Mouse (Mus musculus) brain, embryonic 14.5 days (tissue): ENCODE results near the gene Cyp2w1. TPM values are rescaled to one million over a fixed set of nuclear protein-coding genes. Genes with fewer than 3 reads are reported as not detected.
A peak's percentile ranks its signal among the peaks of the same experiment; 100 is the strongest.
"Not testable (repeated sequence)": the region's sequence is repeated elsewhere in the genome, so short reads cannot be mapped to it uniquely, and the experiment has no call there.

ENCODE experiments used
- DNase-seq: peaks from one replicate; pipeline ENCODE4 v3.0.0-alpha.2; 2011; ENCODE audit warnings: low read depth
- CTCF ChIP-seq: fragments of 200-500 bp; IDR thresholded peaks from 2 replicates; pipeline ENCODE4 v1.5.1; 2012; ENCODE audit warnings: inconsistent platforms, mild to moderate bottlenecking, moderate library complexity, borderline replicate concordance; ENCODE audit not compliant: insufficient read depth, insufficient read length; ENCODE audit errors: extremely low read depth
- POLR2A ChIP-seq: fragments of 200-500 bp; IDR thresholded peaks from 2 replicates; pipeline ENCODE4 v1.6.1; 2012; ENCODE audit warnings: mild to moderate bottlenecking, inconsistent platforms, borderline replicate concordance; ENCODE audit not compliant: poor library complexity, insufficient read depth, insufficient read length, severe bottlenecking; ENCODE audit errors: extremely low read depth
- polyA plus RNA-seq: library from polyadenylated mRNA; depleted of rRNA; stranded (reverse); fragments of >200 nt; gene quantifications from 2 replicates; pipeline ENCODE4 v1.2.3, GENCODE M21; 2012

Cyp2w1 gene
- polyA plus RNA-seq, 1 experiment = 1.7 TPM

DNA sequence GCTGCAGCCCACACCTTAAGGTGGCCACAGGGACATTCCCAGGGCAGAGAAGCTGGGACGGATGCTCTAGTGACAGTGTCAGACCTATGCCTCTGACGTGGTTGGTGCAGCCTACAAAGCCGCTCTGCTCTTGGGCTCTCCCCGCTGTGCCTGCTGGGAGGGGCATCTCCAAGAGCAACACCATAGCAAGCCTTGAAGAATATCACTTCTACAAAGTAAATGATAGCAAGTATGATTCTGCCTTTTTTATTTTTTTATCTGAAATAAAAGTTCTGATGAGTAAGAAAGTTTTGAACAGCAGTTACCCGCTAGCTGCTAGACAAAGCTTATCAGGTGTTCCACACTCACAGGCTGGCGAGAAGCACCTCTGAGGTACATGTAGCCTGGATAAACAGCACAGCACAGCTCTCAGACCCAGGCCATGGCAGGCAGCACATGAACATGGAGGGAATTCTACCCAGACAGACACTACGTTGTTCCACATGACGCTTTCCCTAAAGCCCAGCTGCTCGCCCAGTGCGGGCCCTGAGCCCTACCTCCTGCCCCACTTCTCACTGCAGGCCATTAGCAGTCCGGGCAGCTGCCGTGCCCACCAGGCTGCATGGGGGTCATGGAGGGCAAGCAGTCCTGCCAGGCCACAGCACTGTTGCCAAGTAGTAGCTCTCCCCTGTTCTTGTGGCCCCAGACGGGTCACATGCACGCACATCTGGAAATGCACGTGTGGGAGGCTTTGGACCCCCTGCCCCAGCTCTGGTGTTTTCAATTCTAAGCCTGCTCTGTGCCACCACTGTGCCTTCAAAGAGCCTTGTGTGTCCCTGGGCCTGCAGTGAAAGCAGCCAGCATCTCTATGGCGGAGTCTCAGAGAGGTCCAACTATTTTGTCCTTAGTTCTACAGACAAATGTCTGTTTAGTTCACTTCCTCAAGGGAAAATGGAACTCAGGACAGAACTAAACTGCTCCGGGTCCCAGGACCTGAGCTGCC is 36.6 kb downstream of the Cyp2w1 start:
- no peak for TF ChIP-seq POLR2A
- no peak for TF ChIP-seq CTCF
- DNase-seq = no peak

DNA sequence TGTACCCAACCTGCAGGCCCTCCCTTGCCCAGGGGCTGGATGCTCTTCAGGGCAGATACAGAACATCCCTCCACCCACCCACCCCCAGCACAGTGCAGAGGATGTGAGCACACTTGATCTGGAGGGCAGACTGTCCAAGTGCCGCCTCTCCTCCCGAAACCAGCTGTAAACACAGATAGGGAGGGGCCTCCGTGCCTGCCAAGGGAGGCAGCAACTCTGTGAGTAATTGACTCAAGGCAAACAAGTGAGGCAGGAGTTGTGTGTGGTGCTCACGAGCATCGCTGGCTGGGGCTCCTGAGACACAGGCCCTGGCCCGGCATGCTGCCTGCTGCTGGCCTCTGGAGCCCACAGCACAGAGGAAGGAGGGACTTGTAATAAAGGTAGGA is 37.3 kb downstream of the Cyp2w1 start:
- TF ChIP-seq POLR2A = no peak
- no peak for TF ChIP-seq CTCF
- peak; percentile 47 for DNase-seq

- DNase-seq = not testable (repeated sequence)
These were observed 38.1 kb downstream of the Cyp2w1 start for GRCm38 (mm10) chr5:139390324-139391119.

DNA sequence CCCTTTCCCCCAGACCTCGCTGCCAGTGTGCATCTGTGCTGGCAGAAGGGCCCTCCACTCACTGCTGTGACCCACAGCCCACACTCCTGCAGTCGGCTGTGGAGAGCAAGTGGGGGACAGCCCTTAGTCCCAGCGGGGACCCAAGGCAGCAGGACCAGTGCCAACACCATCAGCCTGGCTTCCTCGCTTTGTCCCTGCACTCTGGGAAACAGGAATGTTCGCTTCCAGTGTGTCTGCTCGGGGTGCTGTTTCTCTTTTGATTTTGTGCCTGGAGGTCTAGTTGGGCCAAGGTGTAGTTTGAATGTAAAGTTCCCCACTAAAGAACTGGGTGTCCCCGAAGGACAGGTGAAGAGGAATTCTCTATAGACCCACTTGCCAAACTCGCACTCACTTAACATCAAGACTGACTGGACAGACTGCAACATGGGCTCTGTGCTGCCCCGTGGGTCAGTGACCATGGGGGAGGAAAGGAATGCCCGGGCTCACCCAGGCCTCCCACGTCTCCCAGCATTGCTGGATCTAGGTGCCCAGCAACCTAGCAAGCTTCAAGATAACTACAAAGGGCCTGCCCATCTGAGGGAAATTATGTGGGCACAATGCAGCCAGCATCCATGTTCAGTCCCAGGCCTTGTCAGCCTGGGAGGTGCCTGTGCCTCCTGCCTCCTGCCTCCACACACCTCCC is 39.0 kb downstream of the Cyp2w1 start:
- no peak for TF ChIP-seq CTCF
- no peak for DNase-seq

- TF ChIP-seq CTCF (no peak), POLR2A (no peak)
- DNase-seq = no peak
These were observed 40.1 kb downstream of the Cyp2w1 start for GRCm38 (mm10) chr5:139392219-139393196.

DNA sequence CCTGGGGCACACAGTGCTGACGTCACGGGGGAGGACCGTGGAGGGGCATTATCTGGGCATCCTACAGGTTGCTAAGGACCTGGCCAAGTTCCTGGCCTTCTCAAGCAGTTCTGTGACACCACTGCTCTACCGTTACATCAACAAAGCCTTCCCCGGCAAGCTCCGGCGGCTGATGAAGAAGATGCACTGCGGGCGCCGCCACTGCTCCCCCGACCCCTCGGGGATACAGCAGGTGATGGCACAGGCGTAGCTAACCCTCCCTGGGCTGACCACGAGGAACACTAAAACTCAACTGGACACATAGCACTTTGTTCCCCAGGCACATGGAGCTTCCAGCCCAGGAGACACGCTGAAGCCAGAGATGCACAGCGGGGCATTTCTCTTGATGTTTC is 40.8 kb downstream of the Cyp2w1 start:
- TF ChIP-seq POLR2A = no peak
- TF ChIP-seq CTCF = no peak

DNA sequence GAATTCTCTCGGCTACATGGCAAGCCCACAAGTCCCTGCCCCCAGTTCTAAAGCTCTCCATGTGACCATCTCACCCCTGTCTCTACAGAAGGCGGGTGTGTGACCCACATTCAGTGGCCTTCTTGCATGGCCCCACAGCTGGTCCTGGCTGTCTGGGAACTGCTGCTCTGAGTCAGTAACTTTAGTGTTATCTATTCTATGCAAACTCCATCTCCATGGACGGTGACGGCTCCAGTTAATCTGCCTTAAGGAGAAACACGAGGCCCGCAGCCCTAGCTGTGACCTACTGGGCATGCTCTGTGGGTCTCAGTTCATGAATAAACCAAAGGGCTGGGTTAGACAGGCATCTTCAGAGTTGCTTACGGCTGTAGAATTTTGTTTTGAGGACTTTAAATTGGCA is 42.0 kb downstream of the Cyp2w1 start:
- DNase-seq = no peak
- TF ChIP-seq CTCF (no peak), POLR2A (no peak)

More for the DNA sequence above, 40.8 kb downstream of the Cyp2w1 start:
- no peak for DNase-seq

GRCm38 (mm10) chr5:139395528-139395927 is 43.1 kb downstream of the Cyp2w1 start:
- TF ChIP-seq CTCF = no peak
- no peak for TF ChIP-seq POLR2A
- no peak for DNase-seq

- no peak for DNase-seq
- no peak for TF ChIP-seq CTCF
- no peak for TF ChIP-seq POLR2A
These were observed 45.0 kb downstream of the Cyp2w1 start for GRCm38 (mm10) chr5:139397359-139397916.
